Mouse (Mus musculus) heart, adult 2 months (tissue): ENCODE data around the gene Car12.
"Not testable (repeated sequence)": the region's sequence is repeated elsewhere in the genome, so short reads cannot be mapped to it uniquely, and the experiment has no call there.

ENCODE experiments used
- CTCF ChIP-seq: fragments of 200-600 bp; IDR thresholded peaks from 2 replicates; pipeline ENCODE4 v1.8.1; 2022; ENCODE audit warnings: antibody characterized with exemption, mild to moderate bottlenecking, moderate library complexity
- EP300 ChIP-seq: fragments of 200-500 bp; IDR thresholded peaks from 2 replicates; pipeline ENCODE4 v1.6.1; 2011; ENCODE audit warnings: low read depth, low read length, control low read depth; ENCODE audit not compliant: insufficient read depth
- POLR2A ChIP-seq: fragments of 200-500 bp; IDR thresholded peaks from 2 replicates; pipeline ENCODE4 v1.6.1; 2011; ENCODE audit warnings: mild to moderate bottlenecking, low read depth, low read length, control low read depth; ENCODE audit not compliant: insufficient read depth

DNA sequence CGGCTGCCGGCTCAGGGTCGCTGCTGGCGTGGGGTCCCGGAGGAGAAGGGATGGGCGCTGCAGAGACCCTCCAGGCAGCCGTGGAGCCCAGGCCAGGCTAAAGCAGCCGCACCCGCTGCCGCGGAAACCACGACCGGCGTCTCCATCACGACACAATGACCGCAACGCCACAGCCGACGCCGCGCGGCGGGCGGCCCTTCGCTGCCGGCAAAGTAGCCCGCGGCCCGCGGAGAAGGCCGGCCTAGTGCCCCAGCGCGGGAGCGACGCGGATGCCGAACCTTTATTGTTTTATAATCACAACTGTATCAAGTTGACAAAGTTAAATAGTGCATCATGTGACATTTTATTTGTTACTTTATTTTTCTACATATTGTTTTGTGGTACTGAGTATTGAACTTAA lies 92.5 kb downstream of the Car12 start:
- TF ChIP-seq POLR2A, CTCF, EP300: not testable (repeated sequence)
